Mouse (Mus musculus) midbrain, embryonic 16.5 days (tissue): ENCODE data around the gene Pcca. TPM values are rescaled to one million over a fixed set of nuclear protein-coding genes. Genes with fewer than 3 reads are reported as not detected.

Experiments used
- ATAC-seq: fragments of 200-750 bp; cut with Nextera tagmentation; 2 replicates; pipeline ENCODE4 v1.8.0; 2017; ENCODE audit warnings: moderate TSS enrichment
- H3K27ac ChIP-seq: fragments of 300-500 bp; sonication (generic); 2 replicates; pipeline ENCODE4 v1.5.1; 2014; ENCODE audit warnings: mild to moderate bottlenecking, low read length, mixed read lengths
- H3K27me3 ChIP-seq: fragments of 300-500 bp; sonication (generic); 2 replicates; pipeline ENCODE4 v1.6.1; 2014; ENCODE audit warnings: low read depth, low read length, mixed read lengths; ENCODE audit not compliant: control insufficient read depth, insufficient read depth
- H3K36me3 ChIP-seq: fragments of 300-500 bp; sonication (generic); 2 replicates; pipeline ENCODE4 v1.6.1; 2014; ENCODE audit warnings: mild to moderate bottlenecking, low read length, moderate library complexity, mixed read lengths; ENCODE audit not compliant: control insufficient read depth, insufficient read depth
- H3K4me1 ChIP-seq: fragments of 300-500 bp; sonication (generic); 2 replicates; pipeline ENCODE4 v1.6.1; 2014; ENCODE audit warnings: mild to moderate bottlenecking, low read length, mixed read lengths; ENCODE audit not compliant: control insufficient read depth, insufficient read depth
- H3K4me2 ChIP-seq: fragments of 300-500 bp; sonication (generic); 2 replicates; pipeline ENCODE4 v1.6.1; 2014; ENCODE audit warnings: mild to moderate bottlenecking, low read length, mixed read lengths
- H3K4me3 ChIP-seq: fragments of 300-500 bp; sonication (generic); 2 replicates; pipeline ENCODE4 v1.5.1; 2014; ENCODE audit warnings: low read depth, mild to moderate bottlenecking, low read length, moderate library complexity, mixed read lengths
- H3K9ac ChIP-seq: fragments of 300-500 bp; sonication (generic); 2 replicates; pipeline ENCODE4 v1.6.1; 2014; ENCODE audit warnings: low read depth, low read length, mixed read lengths
- H3K9me3 ChIP-seq: fragments of 300-500 bp; sonication (generic); replicated peaks from 2 replicates; pipeline ENCODE4 v1.6.1; 2014; ENCODE audit warnings: mild to moderate bottlenecking, low read length, mixed read lengths; ENCODE audit not compliant: control insufficient read depth, poor library complexity, severe bottlenecking
- WGBS: fragments of 180-500 bp; shearing (Covaris S2); extraction: QIAGEN DNeasy Blood & Tissue Kit; methylation state at CpG from one replicate; pipeline ENCODE4 v1.1.7; 2014; 5-methylcytosine and 5-hydroxymethylcytosine counted together
- polyA plus RNA-seq: library from polyadenylated mRNA; unstranded; fragments of >200 nt; fragmentation: Nextera tagmentation; extraction: Ambion mirVana; gene quantifications from 2 replicates; pipeline ENCODE4 v1.2.1, GENCODE M21; 2015

Pcca gene
- polyA plus RNA-seq, 1 experiment from 2014 or later: 25.9 TPM

DNA sequence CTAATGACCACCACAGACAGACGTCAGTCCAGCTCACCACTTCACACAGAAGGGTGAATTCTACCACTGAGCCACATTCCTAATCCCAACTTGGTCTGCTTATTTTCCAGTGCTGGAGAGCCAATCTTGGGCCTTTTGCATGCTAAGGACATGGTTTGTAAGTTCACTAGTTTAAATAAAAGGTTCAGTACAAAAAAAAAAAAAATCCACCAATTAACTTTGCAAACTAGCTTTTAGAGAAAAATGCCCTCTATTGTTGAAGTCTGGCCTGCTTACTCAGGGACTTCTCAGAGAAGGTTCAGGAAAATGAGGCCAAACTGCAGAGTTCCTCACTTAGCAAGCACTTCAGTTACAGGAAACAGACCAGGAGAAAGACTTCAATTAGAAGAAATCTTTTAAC, 378.0 kb downstream of the Pcca start:
- Histone ChIP-seq H3K9me3 (peaks cover 10% of the 10 kb centered on the region; the same call in 1 of the 2 replicates), H3K4me1 (peaks cover 7% of the 10 kb centered on the region; the same call in 1 of the 2 replicates), H3K4me3 (no peak overlapping the region; the same call in 1 of the 2 replicates), H3K4me2 (no peak overlapping the region; the same call in 1 of the 2 replicates), H3K9ac (no peak overlapping the region), H3K27me3 (peaks cover 19% of the 10 kb centered on the region; the same call in 1 of the 2 replicates), H3K27ac (no peak overlapping the region), H3K36me3 (no peaks in the 10 kb centered on the region)
- 35% methylated on average over 1 of the region's 1 CpGs for WGBS
- no peak for ATAC-seq

DNA sequence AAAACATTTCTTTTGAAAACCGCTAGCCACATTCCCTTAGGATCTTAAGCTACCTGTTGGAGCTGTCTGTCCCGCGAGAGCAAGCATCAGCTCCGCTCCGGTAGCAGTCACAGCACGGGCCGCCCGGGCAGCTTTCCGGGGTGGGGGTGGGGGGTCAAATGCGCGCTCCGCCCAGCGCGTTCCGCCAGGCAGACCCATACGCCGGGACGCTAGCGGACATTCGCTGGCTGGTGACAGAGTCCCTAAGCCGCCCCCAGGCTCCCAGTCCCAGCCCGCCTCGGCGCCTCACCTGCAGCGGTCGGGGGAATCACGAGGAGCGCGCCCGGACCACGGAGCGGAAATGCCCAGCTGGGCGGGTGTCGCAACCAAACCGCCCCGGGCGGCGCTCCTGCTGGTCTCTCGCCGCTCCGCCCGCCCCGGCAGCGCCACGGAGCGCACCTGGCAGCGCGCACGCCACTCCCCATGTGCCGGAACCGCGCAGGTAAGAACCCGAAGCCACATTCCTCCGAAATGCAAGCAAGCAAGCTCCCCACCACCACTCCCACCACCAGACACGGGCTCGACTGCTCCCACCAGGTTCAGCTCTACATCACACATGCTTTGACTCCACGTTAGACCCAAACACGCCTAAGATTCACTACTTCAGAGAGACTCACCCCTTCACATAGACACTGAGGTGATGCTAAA, 378.8 kb downstream of the Pcca start:
- peak overlapping the region; percentile 93 for H3K4me2 ChIP-seq
- WGBS: under 1% methylated on average over 54 of the region's 58 CpGs
- peak; percentile 81 for ATAC-seq

DNA sequence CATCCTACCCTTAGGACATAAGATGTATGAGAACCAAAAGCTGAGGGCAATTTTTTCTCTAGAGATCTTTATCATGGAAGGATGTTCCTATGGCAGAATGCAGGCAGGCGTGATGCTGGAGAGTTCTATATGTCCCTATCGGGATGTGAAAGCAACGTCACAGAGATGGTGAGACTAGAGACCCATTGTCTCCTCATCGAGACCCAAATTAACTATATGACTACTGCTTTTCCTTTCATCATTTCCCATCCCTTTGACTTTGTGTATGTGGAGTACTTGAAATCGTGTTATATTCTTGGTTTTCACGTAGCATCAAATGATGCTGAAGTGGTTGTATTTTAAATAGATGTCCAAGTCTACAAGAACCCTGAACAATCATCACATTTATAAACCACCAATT, 379.5 kb downstream of the Pcca start, which contains the start of gene Ggact:
Ggact (minus strand) TSS at position 101 of the 400 bp plus-strand sequence.
- peaks cover 19% of the 10 kb centered on the region; the same call in 1 of the 2 replicates for H3K27me3 ChIP-seq
- no peaks in the 10 kb centered on the region for H3K9me3 ChIP-seq
- no peak within 1 kb of the TSS for H3K27ac ChIP-seq
- ATAC-seq: no peak
- H3K9ac ChIP-seq: peak within 1 kb of the TSS; percentile 71
- H3K4me3 ChIP-seq: peak within 1 kb of the TSS; percentile 62
- H3K36me3 ChIP-seq: no peaks in the 10 kb centered on the region
- peak within 1 kb of the TSS; percentile 93 for H3K4me2 ChIP-seq
- 68% methylated on average over 6 of the region's 6 CpGs for WGBS
- peaks cover 7% of the 10 kb centered on the region; the same call in 1 of the 2 replicates for H3K4me1 ChIP-seq

More for the DNA sequence above, 378.8 kb downstream of the Pcca start:
- peak overlapping the region; percentile 71 for H3K9ac ChIP-seq
- no peak overlapping the region for H3K27ac ChIP-seq
- H3K4me3 ChIP-seq: peak overlapping the region; percentile 62
- H3K4me1 ChIP-seq: peaks cover 7% of the 10 kb centered on the region; the same call in 1 of the 2 replicates
- H3K36me3 ChIP-seq: no peaks in the 10 kb centered on the region
- H3K9me3 ChIP-seq: 0 out of 2 replicates have a peak, but pooled peaks cover 6% of the 10 kb centered on the region
- peaks cover 19% of the 10 kb centered on the region; the same call in 1 of the 2 replicates for H3K27me3 ChIP-seq

DNA sequence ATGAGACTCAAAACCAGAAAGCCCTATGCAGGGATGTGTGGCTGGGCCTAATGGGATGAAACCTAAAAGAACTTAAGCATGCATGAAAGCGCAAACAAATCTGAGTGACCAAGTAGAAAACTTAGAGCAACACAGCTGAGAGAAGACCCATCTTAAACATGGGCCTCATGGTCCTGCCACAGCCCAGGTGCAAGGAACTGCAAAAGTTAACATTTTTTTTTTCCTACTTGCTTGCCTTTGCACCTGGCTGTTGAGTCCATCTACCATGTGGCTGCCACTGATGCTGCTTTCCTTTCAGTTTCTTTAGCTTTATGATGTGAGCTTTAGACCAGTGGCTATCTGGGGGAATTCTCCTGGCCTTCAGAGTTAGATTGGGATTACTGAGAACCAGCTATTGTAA, 383.6 kb downstream of the Pcca start:
- Histone ChIP-seq H3K9me3 (no peaks in the 10 kb centered on the region), H3K4me3 (no peak overlapping the region), H3K4me2 (no peak overlapping the region), H3K27me3 (peaks cover 5% of the 10 kb centered on the region; the same call in 1 of the 2 replicates), H3K27ac (no peak overlapping the region), H3K9ac (no peak overlapping the region), H3K4me1 (peaks cover 7% of the 10 kb centered on the region; the same call in 1 of the 2 replicates), H3K36me3 (no peaks in the 10 kb centered on the region)
- WGBS: 94% methylated on average over 1 of the region's 1 CpGs
- ATAC-seq: no peak

DNA sequence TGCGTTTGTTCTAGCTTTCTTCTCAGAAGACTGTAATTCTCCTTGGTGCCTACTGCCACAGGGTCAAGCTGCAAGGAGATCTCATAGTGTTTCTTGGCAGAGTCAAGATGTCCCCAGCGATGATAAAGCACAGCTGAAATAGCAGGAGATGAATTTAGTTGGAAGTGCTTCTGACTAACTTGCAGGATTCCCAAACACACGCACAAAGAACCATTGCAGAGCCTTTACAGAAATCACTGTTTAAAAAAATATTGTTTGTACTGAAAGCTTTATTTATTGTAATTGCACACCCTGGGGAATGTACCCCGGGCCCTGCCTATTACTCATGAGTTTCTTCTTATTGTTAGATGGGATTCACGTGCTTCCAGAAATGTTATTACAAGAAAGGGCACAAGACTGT, 385.9 kb downstream of the Pcca start:
- WGBS: 86% methylated on average over 5 of the region's 5 CpGs
- ATAC-seq: no peak

DNA sequence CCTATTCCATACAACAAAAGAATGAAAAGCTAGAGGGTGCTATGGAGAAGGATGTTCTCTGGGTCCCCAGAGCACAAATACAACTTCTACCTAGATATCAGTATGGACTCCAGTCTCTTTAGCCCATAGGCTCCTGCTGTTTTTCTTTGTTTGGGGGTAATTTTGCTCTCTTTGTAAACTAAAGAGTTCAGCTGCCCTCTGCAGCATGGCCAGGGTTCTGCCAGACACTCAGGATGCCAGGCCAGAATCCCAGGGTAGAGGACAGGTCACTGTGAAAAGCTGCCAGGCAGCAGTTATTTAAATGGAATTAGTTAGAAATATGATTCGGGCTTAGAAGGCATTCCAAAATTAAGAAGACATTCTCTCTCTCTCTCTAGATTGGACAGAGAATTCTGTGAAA, 402.3 kb downstream of the Pcca start:
- ATAC-seq: no peak

More for the DNA sequence above, 385.9 kb downstream of the Pcca start:
- no peaks in the 10 kb centered on the region for H3K27me3 ChIP-seq
- no peak overlapping the region for H3K4me2 ChIP-seq
- H3K9me3 ChIP-seq: no peaks in the 10 kb centered on the region
- no peak overlapping the region for H3K27ac ChIP-seq
- no peak overlapping the region for H3K9ac ChIP-seq
- H3K36me3 ChIP-seq: no peaks in the 10 kb centered on the region
- no peak overlapping the region for H3K4me3 ChIP-seq
- no peaks in the 10 kb centered on the region for H3K4me1 ChIP-seq

More for the DNA sequence above, 402.3 kb downstream of the Pcca start:
- Histone ChIP-seq H3K4me2 (no peak overlapping the region), H3K36me3 (peaks cover 6% of the 10 kb centered on the region; the same call in 1 of the 2 replicates), H3K9me3 (no peaks in the 10 kb centered on the region), H3K4me3 (no peak overlapping the region), H3K27me3 (no peaks in the 10 kb centered on the region), H3K9ac (no peak overlapping the region), H3K4me1 (no peaks in the 10 kb centered on the region), H3K27ac (no peak overlapping the region)
- WGBS: 90% methylated on average over 1 of the region's 1 CpGs

Other genes with a start within 250 kb of the Pcca start
- 0.82 and 1.4 TPM in 2 replicates for gene Gm5089, start 83.2 kb upstream of the Pcca start, polyA plus RNA-seq
- 9.5 and 29.0 TPM in 2 replicates for gene Zic5, start 68.6 kb upstream of the Pcca start, polyA plus RNA-seq
- gene Zic2, start 58.9 kb upstream of the Pcca start, polyA plus RNA-seq: 6.3 and 15.2 TPM in 2 replicates
- gene Gm10837, start 43.7 kb upstream of the Pcca start, polyA plus RNA-seq: 0.19 and 0.93 TPM in 2 replicates